Mouse (Mus musculus) bone marrow, adult 2 months (tissue): ENCODE data around the gene Cdan1.

Source experiments
- CTCF ChIP-seq: fragments of 200-500 bp; IDR thresholded peaks from 2 replicates; pipeline ENCODE4 v1.5.1; 2011; ENCODE audit warnings: low read length, control low read depth; ENCODE audit not compliant: control insufficient read depth, insufficient read depth
- POLR2A ChIP-seq: fragments of 200-500 bp; IDR thresholded peaks from 2 replicates; pipeline ENCODE4 v1.6.1; 2011; ENCODE audit warnings: low read depth, mild to moderate bottlenecking, control low read depth, low read length, borderline replicate concordance; ENCODE audit not compliant: control insufficient read depth

DNA sequence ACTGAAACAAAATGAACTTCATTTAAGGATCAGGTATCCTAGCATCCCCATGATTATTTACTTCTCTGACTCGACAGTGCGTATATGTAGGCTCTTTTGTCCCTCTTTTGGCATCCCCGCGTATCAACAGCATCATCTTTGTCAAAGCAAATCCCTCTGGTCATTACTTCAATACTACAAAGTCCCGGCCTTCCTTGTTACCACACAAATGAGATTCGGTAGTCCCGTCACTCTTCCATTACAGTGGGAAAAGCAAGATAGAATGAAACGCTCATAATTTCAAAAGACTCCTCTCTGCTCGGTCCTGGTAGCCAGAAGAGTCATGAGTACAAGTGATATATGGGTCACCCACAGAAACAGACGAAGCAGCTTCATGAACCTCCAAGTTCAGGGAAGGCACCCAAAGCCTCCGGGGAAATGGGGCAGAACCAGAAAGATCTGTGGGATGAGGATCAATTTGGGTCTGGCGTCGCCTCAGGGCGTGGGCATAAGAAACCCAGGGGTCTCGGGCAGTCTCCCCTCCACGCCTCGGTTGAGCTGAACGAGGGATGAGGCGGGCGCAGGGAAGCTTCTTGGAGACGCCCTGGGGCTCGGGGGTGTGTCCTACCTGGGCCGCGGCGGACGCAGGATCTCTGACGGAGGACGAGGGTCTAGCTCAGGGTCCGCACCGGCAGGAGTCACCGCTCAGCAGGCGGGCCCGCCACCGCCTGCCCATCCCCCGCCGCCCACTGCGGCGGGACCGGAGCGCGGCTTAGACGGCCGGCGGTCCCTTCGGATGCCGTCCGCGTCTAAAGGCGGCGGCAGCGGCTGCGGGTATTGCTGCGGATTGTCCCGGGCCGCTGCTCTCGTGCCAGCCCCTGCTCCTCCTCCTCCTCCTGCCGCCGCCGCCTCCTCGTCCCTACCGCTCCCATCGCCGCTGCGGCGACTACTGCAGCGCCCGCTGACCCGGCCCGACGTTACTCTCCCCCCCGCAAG is at the start of gene Cdan1:
- TF ChIP-seq CTCF (no peak), POLR2A (no peak)
